Mouse (Mus musculus) heart, embryonic 12.5 days (tissue): Measurements from ENCODE around the gene 1700016C15Rik. TPM values are rescaled to one million over a fixed set of nuclear protein-coding genes. Genes with fewer than 3 reads are reported as not detected.

Experiments
- ATAC-seq: fragments of 200-750 bp; cut with Nextera tagmentation; 2 replicates; pipeline ENCODE4 v1.8.0; 2017; ENCODE audit warnings: moderate TSS enrichment, moderate library complexity; ENCODE audit not compliant: insufficient number of reproducible peaks, low FRiP score
- H3K27ac ChIP-seq: fragments of 300-500 bp; sonication (generic); 2 replicates; pipeline ENCODE4 v1.5.1; 2016; ENCODE audit warnings: mild to moderate bottlenecking, moderate library complexity; ENCODE audit not compliant: poor library complexity, severe bottlenecking
- H3K27me3 ChIP-seq: fragments of 300-500 bp; sonication (generic); replicated peaks from 2 replicates; pipeline ENCODE4 v1.6.1; 2016; ENCODE audit warnings: mild to moderate bottlenecking, moderate library complexity
- H3K36me3 ChIP-seq: fragments of 300-500 bp; sonication (generic); 2 replicates; pipeline ENCODE4 v1.6.1; 2016; ENCODE audit warnings: mild to moderate bottlenecking, moderate library complexity
- H3K4me1 ChIP-seq: fragments of 300-500 bp; sonication (generic); replicated peaks from 2 replicates; pipeline ENCODE4 v1.6.1; 2016; ENCODE audit warnings: mild to moderate bottlenecking
- H3K4me2 ChIP-seq: fragments of 300-500 bp; sonication (generic); 2 replicates; pipeline ENCODE4 v1.6.1; 2016; ENCODE audit warnings: mild to moderate bottlenecking, moderate library complexity
- H3K4me3 ChIP-seq: fragments of 300-500 bp; sonication (generic); 2 replicates; pipeline ENCODE4 v1.5.1; 2016; ENCODE audit warnings: mild to moderate bottlenecking
- H3K9ac ChIP-seq: fragments of 300-500 bp; sonication (generic); 2 replicates; pipeline ENCODE4 v1.6.1; 2016; ENCODE audit warnings: mild to moderate bottlenecking, moderate library complexity
- H3K9me3 ChIP-seq: fragments of 300-500 bp; sonication (generic); replicated peaks from 2 replicates; pipeline ENCODE4 v1.6.1; 2016; ENCODE audit warnings: mild to moderate bottlenecking, moderate library complexity
- WGBS: fragments of 180-500 bp; shearing (Covaris S2); methylation state at CpG from one replicate; pipeline ENCODE4 v1.1.7; 2016; 5-methylcytosine and 5-hydroxymethylcytosine counted together
- polyA plus RNA-seq: library from polyadenylated mRNA; unstranded; fragments of >200 nt; fragmentation: Nextera tagmentation; extraction: Ambion mirVana; gene quantifications from 2 replicates; pipeline ENCODE4 v1.2.1, GENCODE M21; 2016

The 1700016C15Rik gene
- polyA plus RNA-seq, 1 experiment from 2014 or later: not detected

GRCm38 (mm10) chr1:177703147-177703807 is 26.3 kb upstream of the 1700016C15Rik start:
- H3K4me2 ChIP-seq: peak overlapping the region; percentile 95
- no peaks in the 10 kb centered on the region for H3K9me3 ChIP-seq
- peak overlapping the region; percentile 49; the same call in 1 of the 2 replicates for H3K4me3 ChIP-seq
- no peak for ATAC-seq
- peaks cover 3% of the 10 kb centered on the region; the same call in 1 of the 2 replicates for H3K27me3 ChIP-seq
- peaks cover under 1% of the 10 kb centered on the region; the same call in 1 of the 2 replicates for H3K4me1 ChIP-seq
- 43% methylated on average over 6 of the region's 6 CpGs for WGBS
- H3K36me3 ChIP-seq: no peaks in the 10 kb centered on the region
- H3K9ac ChIP-seq: no peak overlapping the region
- H3K27ac ChIP-seq: no peak overlapping the region

- WGBS: 39% methylated on average over 2 of the region's 2 CpGs
- H3K27ac ChIP-seq: no peak overlapping the region
Measured at GRCm38 (mm10) chr1:177705204-177705603, 24.4 kb upstream of the 1700016C15Rik start.

GRCm38 (mm10) chr1:177707571-177707970 is 22.0 kb upstream of the 1700016C15Rik start:
- ATAC-seq: no peak
- no peaks in the 10 kb centered on the region for H3K27me3 ChIP-seq
- H3K4me3 ChIP-seq: no peak overlapping the region
- peaks cover 6% of the 10 kb centered on the region; the same call in 1 of the 2 replicates for H3K4me1 ChIP-seq
- H3K9ac ChIP-seq: no peak overlapping the region
- no peaks in the 10 kb centered on the region for H3K36me3 ChIP-seq
- 71% methylated on average over 1 of the region's 1 CpGs for WGBS
- peaks cover 8% of the 10 kb centered on the region for H3K9me3 ChIP-seq
- H3K27ac ChIP-seq: no peak overlapping the region
- no peak overlapping the region for H3K4me2 ChIP-seq

More at GRCm38 (mm10) chr1:177705204-177705603, 24.4 kb upstream of the 1700016C15Rik start:
- Histone ChIP-seq H3K4me3 (no peak overlapping the region), H3K4me1 (peaks cover 6% of the 10 kb centered on the region; the same call in 1 of the 2 replicates), H3K36me3 (no peaks in the 10 kb centered on the region), H3K9ac (no peak overlapping the region), H3K9me3 (peaks cover 5% of the 10 kb centered on the region; the same call in 1 of the 2 replicates), H3K27me3 (peaks cover 3% of the 10 kb centered on the region; the same call in 1 of the 2 replicates), H3K4me2 (no peak overlapping the region)
- no peak for ATAC-seq

- Histone ChIP-seq H3K27ac (peak overlapping the region; percentile 73), H3K27me3 (no peaks in the 10 kb centered on the region), H3K9ac (no peak overlapping the region), H3K4me1 (peaks cover 6% of the 10 kb centered on the region; the same call in 1 of the 2 replicates), H3K9me3 (peaks cover 9% of the 10 kb centered on the region), H3K4me3 (no peak overlapping the region), H3K36me3 (no peaks in the 10 kb centered on the region), H3K4me2 (no peak overlapping the region)
- ATAC-seq: peak; percentile 76
- WGBS: 46% methylated on average over 4 of the region's 4 CpGs
Measured at GRCm38 (mm10) chr1:177708583-177709055, 21.0 kb upstream of the 1700016C15Rik start.

DNA sequence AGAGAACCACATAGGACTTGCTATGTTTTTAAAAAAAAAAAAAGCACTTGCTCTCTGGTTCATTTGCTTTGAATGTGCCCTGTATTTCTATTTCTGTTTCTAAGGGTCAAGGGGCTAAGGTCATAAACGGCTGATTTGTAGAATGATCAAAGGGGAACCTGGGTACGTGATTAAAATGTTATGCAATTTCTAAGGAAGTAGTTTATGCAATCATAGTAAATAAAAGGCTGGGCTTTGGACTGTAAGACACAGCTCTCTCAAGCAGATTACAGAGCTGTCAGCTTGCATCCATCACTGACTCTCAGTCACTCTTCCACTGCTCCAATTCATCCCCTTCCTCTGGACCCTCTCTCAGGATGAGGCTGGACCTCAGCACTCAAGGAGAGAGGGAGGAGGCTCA is 18.6 kb upstream of the 1700016C15Rik start:
- ATAC-seq: no peak
- Histone ChIP-seq H3K4me3 (no peak overlapping the region), H3K27ac (no peak overlapping the region), H3K36me3 (no peaks in the 10 kb centered on the region), H3K4me2 (no peak overlapping the region), H3K4me1 (peaks cover 6% of the 10 kb centered on the region; the same call in 1 of the 2 replicates), H3K27me3 (no peaks in the 10 kb centered on the region), H3K9me3 (peaks cover 9% of the 10 kb centered on the region), H3K9ac (no peak overlapping the region)
- WGBS: 76% methylated on average over 2 of the region's 2 CpGs

DNA sequence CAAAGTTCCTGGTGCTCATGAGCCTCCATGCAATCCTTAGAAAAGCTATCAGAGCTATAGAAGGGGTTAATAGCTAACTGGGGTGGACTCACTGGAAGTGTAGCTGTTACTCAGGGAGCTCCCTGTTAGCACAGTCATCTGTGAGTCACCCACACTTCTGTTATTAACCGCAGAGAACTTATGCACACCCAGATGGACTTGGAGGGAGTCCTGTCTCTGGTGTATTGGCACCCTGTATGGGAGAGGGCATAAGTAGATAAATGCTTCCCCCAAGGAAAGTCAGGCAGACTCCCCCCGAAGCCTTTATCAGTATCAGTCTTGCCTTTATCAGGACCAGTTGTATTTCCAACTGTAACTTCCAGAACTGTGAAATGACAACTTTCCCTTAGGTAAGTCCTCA is 18.2 kb upstream of the 1700016C15Rik start:
- ATAC-seq: no peak
- WGBS: 41% methylated on average over 2 of the region's 2 CpGs

GRCm38 (mm10) chr1:177713635-177714396 is 15.8 kb upstream of the 1700016C15Rik start:
- 80% methylated on average over 3 of the region's 3 CpGs for WGBS
- H3K4me1 ChIP-seq: peaks cover under 1% of the 10 kb centered on the region; the same call in 1 of the 2 replicates
- H3K9me3 ChIP-seq: peaks cover 9% of the 10 kb centered on the region
- no peak for ATAC-seq
- no peak overlapping the region for H3K27ac ChIP-seq
- no peak overlapping the region for H3K4me2 ChIP-seq
- H3K4me3 ChIP-seq: no peak overlapping the region
- H3K9ac ChIP-seq: no peak overlapping the region
- H3K36me3 ChIP-seq: no peaks in the 10 kb centered on the region
- H3K27me3 ChIP-seq: no peaks in the 10 kb centered on the region

More for the DNA sequence above, 18.2 kb upstream of the 1700016C15Rik start:
- H3K9me3 ChIP-seq: peaks cover 9% of the 10 kb centered on the region
- H3K27me3 ChIP-seq: no peaks in the 10 kb centered on the region
- no peak overlapping the region for H3K4me2 ChIP-seq
- no peak overlapping the region for H3K27ac ChIP-seq
- H3K36me3 ChIP-seq: no peaks in the 10 kb centered on the region
- no peak overlapping the region for H3K9ac ChIP-seq
- no peak overlapping the region for H3K4me3 ChIP-seq
- H3K4me1 ChIP-seq: peaks cover 6% of the 10 kb centered on the region; the same call in 1 of the 2 replicates

DNA sequence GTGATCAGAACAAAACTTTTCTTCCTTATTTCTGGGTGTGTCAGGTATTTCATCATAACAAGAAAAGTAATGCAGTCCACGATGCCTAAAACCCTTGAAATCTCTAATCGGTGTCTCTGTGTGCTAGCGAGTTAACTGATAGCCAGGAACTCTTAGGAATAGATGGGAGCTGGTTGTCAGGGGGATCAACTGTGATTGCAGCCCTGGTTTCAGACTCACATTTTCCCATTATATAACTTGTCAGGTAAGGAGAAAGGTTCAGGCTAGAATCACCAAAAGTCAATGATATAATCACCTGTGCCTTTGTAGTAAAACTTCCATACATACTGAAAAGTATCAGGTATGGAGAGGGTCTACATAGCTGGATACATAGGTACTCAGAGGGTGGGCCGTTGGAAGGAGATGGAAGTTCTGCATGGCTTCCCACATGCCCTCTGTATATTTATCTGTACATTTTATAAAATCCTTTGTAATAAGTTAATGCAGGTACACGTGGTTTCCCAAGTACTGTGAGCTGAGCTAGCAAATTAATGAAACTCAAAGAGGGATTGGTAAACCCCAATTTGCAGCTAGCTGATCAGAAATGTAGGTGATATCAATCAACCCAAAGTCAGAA is 15.1 kb upstream of the 1700016C15Rik start:
- Histone ChIP-seq H3K9ac (no peak overlapping the region), H3K27me3 (no peaks in the 10 kb centered on the region), H3K4me2 (no peak overlapping the region), H3K9me3 (peaks cover 9% of the 10 kb centered on the region), H3K36me3 (no peaks in the 10 kb centered on the region), H3K4me1 (no peaks in the 10 kb centered on the region; the same call in 1 of the 2 replicates), H3K27ac (no peak overlapping the region), H3K4me3 (no peak overlapping the region)
- no peak for ATAC-seq
- 79% methylated on average over 5 of the region's 5 CpGs for WGBS

- no peaks in the 10 kb centered on the region; the same call in 1 of the 2 replicates for H3K4me1 ChIP-seq
- no peak overlapping the region for H3K9ac ChIP-seq
- no peak overlapping the region for H3K4me2 ChIP-seq
- no peak overlapping the region for H3K27ac ChIP-seq
- no peak overlapping the region for H3K4me3 ChIP-seq
- no peaks in the 10 kb centered on the region for H3K36me3 ChIP-seq
- H3K27me3 ChIP-seq: no peaks in the 10 kb centered on the region
- no peak for ATAC-seq
- WGBS: 46% methylated on average over 3 of the region's 3 CpGs
- H3K9me3 ChIP-seq: peaks cover 4% of the 10 kb centered on the region; the same call in 1 of the 2 replicates
Measured at GRCm38 (mm10) chr1:177716448-177716847, 13.2 kb upstream of the 1700016C15Rik start.

GRCm38 (mm10) chr1:177717057-177717835 is 12.4 kb upstream of the 1700016C15Rik start:
- ATAC-seq: no peak
- Histone ChIP-seq H3K9me3 (peaks cover 4% of the 10 kb centered on the region; the same call in 1 of the 2 replicates), H3K9ac (no peak overlapping the region), H3K27ac (no peak overlapping the region), H3K4me2 (no peak overlapping the region), H3K36me3 (no peaks in the 10 kb centered on the region), H3K4me1 (no peaks in the 10 kb centered on the region; the same call in 1 of the 2 replicates), H3K4me3 (no peak overlapping the region), H3K27me3 (no peaks in the 10 kb centered on the region)
- 47% methylated on average over 7 of the region's 7 CpGs for WGBS
